Mouse (Mus musculus): ENCODE measurements around the gene Sugp1.
"Not testable (repeated sequence)": the region's sequence is repeated elsewhere in the genome, so short reads cannot be mapped to it uniquely, and the experiment has no call there.

The Sugp1 gene

DNA sequence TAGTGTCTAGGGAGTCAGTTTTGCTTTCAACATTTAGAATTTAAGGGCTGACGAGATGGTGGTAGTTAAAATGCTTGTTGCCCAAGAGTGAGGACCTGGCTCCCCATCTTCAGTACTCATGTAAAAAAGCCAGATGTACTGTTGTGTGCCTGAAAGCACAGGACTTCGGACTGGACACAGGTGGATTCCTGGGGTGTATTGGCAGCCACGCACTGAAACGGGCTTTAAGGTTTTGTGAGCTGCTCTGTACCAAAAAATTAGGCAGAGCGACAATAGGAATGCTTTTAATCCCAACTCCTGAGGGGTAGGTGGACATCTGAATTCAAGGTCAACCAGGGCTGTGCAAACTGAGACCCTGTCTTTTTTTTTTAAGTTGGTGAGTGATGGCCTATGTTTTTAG is 1.4 kb downstream of the Sugp1 start:
- DNase-seq (ENCODE audit: low spot score) = no peak

DNA sequence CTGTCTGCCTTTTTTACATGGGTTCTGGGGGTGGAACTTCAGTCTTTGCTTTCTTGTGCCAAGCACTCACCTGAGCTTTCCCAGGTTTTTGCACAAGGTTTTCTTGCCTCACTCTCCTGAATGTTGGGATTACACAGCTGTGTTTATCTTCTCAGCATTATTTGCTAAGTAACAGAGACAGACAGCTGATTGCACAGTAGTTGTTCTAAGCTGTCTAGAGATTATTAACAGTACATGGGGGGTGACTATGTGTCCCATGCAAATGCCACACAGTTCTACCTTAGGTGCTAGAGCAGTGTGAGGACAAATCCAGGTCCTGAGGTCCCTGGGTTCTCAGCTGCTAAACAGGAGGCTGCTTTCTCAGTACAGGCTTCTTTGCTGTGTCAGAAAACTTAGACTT is 7.0 kb downstream of the Sugp1 start:
- no peak for DNase-seq (ENCODE audit: low spot score)

DNA sequence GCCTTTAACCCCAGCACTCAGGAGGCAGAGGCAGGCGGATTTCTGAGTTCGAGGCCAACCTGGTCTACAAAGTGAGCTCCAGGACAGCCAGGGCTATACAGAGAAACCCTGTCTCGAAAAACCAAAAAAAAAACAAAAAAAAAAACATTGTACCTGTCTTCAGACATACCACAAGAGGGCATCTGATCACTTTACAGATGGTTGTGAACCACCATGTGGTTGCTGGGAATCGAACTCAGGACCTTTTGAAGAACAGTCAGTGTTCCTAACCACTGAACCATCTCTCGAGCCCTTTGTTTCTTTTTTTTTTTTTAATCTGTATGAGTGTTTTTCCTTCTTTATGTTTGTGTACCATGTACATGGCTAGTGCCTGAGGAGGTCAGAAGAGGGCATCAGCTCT is 7.8 kb downstream of the Sugp1 start:
- DNase-seq (ENCODE audit: low spot score) = not testable (repeated sequence)

DNA sequence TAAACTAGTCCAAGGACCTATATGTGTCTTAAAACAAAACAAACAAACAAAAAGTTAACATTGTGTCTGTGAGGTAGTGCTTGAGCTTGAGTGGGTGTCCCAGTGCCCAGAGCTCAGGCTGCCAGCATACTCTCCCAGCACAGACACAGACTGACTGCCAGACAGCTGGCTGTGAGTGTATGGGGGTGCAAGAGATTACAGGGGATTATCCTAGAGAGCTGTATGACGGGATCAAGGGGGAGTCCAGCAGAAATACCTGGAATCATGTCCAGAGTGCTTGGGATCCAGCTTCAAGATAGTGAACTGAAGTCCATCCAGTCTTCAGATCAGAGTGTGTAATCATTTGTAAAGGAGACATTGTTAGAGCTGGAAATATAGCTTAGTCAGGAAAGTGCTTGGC is 15.1 kb downstream of the Sugp1 start:
- no peak for DNase-seq (ENCODE audit: low spot score)

DNA sequence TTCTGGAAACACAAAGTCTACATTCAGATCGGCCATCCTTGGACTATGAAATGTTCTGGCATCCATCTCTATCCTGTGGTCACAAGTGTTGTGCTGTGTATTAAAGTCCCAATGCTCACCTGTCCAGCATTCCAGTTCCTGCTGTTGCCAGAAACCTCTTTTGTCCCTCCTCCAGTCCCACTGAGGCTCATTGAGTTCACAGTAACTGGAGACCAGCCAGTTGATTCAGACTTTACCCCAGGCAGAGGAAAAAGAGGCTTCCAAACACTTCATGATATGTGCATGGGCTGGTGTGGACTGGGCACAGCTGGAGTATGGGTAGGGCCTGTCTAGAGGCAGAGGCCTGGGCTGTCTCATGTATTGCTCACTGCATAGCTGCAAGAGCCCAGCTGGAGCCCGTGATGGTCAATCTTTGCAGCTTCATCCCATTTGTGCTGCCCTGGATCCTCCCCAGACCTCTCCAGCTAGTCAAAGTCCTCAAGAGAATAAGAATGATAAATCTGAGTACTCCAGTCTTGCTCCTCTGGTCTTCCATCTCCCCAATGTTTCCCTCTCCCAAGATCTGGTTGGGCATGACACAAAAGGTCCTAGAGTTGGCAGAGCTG is 29.3 kb downstream of the Sugp1 start:
- no peak for DNase-seq (ENCODE audit: low spot score)

GRCm38 (mm10) chr8:70072441-70073069 is 29.9 kb downstream of the Sugp1 start, which contains the start of gene Tm6sf2:
Gene Tm6sf2 (plus strand): TSS chr8:70072924.
- DNase-seq (ENCODE audit: low spot score) = no peak

GRCm38 (mm10) chr8:70073120-70073519 is 30.5 kb downstream of the Sugp1 start:
- DNase-seq (ENCODE audit: low spot score) = no peak

- no peak for DNase-seq (ENCODE audit: low spot score)
These were observed 31.1 kb downstream of the Sugp1 start for GRCm38 (mm10) chr8:70073682-70074081.

DNA sequence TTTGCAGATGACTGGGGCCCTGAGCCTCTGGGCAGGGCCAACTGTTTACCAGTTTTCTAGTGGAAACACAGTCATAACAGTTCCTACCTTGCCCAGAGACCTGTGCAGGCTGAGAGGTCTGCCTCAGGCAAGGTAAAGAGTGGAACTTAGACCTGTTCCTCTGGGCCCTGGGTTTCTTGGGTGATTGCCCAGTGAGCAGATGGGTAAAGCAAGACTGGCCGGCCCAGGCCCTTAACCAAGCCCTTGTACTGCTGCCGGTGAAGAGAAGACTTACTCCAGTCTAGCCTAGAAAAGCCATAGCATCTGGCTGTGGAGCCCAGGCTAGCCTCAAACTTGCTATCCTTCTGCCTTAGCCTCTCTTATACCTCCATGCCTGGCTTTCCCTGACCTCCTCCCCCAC is 39.4 kb downstream of the Sugp1 start:
- DNase-seq (ENCODE audit: low spot score) = no peak

GRCm38 (mm10) chr8:70083285-70083684 is 40.7 kb downstream of the Sugp1 start, which contains the start of gene Hapln4:
Gene Hapln4 (plus strand): TSS chr8:70083457.
- DNase-seq (ENCODE audit: low spot score) = no peak

DNA sequence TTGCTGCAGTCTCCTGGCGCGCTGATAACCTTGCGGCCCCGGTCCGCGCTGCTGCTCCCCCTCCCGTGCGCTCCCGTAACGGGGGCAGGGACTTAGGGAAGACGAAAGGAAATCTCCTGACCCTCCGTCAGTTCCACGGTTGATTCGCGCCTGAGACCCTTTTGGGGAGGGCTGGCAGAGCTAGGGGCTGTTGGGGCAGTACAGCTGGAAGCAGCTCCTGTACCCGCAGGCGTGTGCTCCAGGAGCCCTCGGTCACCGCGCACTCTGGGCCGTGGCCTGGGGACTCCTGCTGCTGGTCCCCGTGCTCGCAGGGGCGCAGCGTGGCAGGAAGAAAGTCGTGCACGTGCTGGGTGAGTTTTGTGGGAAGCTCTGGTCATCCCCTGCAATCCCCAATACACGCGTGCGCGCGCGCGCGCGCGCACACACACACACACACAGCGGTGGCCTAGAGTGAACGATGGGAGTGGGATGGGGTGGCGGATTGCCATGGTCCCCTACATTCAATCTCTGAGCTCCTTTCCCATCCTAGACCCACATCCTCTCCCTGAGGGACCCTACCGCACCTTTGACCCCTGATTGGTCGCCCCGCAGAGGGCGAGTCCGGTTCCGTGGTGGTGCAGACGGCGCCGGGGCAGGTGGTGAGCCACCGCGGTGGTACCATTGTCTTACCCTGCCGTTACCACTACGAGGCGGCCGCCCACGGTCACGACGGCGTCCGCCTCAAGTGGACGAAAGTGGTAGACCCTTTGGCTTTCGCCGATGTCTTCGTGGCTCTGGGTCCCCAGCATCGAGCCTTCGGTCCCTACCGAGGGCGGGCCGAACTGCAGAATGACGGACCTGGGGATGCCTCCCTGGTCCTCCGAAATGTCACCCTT is 41.8 kb downstream of the Sugp1 start:
- DNase-seq (ENCODE audit: low spot score) = no peak

- no peak for DNase-seq (ENCODE audit: low spot score)
These were observed 43.5 kb downstream of the Sugp1 start for GRCm38 (mm10) chr8:70086151-70086550.

DNA sequence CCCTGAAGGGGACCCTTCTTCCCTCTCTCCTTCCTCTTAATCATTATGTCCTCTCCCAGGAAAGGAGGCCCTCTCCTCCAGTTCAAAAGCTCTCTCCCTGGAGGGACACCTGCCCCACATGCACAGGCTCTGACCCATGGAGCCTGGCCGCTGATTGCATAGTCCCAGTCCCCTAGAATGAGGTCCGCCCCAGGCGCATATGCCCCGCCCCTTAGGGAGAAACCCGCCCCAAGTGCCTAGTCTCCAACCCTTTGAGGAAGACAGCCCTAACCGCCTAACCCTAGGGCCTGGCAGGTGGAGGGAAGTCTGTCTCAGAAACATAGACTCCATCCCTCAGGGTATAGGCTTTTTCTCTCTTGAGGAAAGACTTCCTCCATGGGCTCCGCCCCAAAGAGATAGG is 44.6 kb downstream of the Sugp1 start:
- DNase-seq (ENCODE audit: low spot score) = no peak

- DNase-seq (ENCODE audit: low spot score) = no peak
These were observed 45.4 kb downstream of the Sugp1 start for GRCm38 (mm10) chr8:70087836-70088650.

DNA sequence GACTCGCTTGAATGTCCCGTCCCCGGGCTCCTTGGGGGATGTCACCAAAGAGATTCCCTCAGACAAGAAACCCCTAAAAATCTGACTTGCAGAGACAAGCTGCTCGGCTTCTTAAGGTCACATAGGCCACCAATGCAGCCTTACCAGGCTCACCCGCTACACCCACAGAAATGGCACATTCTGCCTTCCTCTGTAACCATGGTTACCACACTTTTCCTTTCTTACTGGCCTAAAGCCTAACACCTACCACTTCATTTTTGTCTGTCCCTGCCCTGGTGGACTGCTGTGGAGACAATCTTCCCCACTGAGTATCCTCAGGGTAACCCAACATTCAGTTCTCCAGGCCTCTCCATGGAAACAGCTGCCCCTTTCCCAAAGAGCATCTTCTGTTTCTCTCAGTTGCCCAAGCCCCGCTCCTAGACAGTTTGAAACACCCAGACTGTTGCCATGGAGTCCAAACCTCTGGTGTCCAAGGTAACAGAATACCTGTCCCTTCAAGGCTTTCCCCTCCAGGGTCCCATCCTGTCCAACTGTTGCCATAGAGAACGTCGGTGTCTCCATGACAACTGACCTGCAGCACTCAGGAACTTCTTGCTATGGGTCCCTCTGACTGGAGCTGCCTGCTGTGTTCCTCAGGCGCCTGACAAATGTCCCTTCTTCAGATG is 46.8 kb downstream of the Sugp1 start:
- DNase-seq (ENCODE audit: low spot score) = no peak

DNA sequence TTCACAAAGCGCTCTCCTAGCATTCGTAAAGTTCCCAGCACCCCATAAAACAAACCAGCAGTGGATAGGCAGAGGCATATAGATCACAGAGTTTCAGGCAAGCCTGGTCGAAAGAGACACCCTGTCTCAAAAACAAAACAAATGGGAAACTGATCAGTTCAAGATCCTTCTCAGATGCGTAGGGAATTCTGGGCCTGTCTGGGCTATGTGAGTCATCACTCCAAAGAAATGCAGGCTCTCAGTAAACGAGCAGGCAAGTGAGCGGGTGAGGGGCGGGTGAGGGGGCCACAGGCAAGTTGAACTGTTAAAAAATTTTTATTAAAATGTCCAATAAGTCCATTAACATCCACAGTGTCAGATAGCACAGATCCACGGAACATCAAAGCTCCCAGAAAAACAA is 50.2 kb downstream of the Sugp1 start:
- no peak for DNase-seq (ENCODE audit: low spot score)

- DNase-seq (ENCODE audit: low spot score) = no peak
These were observed 56.7 kb downstream of the Sugp1 start for GRCm38 (mm10) chr8:70099276-70099675.

- no peak for DNase-seq (ENCODE audit: low spot score)
These were observed 57.6 kb downstream of the Sugp1 start for GRCm38 (mm10) chr8:70100241-70100640.

DNA sequence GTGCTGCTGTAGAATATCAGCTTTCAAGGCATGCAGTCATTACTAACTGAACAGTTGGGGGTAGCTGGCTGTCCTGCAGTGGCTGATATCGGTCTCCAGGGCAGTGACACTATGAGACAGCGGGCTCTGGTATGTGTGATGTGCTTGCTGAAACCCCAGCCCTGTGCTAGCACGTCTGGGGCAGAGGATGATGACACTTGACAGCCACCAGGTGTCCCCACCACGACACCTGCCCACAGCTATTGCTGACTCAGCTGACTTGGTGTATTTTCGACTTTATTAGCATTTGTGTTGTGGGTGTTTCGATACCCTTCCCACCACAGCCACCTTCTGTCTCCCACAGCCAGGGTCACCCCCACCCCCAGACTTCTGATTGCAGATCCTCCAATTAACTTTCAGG is 61.9 kb downstream of the Sugp1 start:
- no peak for DNase-seq (ENCODE audit: low spot score)

- no peak for DNase-seq (ENCODE audit: low spot score)
These were observed 62.3 kb downstream of the Sugp1 start for GRCm38 (mm10) chr8:70104922-70105321.

DNA sequence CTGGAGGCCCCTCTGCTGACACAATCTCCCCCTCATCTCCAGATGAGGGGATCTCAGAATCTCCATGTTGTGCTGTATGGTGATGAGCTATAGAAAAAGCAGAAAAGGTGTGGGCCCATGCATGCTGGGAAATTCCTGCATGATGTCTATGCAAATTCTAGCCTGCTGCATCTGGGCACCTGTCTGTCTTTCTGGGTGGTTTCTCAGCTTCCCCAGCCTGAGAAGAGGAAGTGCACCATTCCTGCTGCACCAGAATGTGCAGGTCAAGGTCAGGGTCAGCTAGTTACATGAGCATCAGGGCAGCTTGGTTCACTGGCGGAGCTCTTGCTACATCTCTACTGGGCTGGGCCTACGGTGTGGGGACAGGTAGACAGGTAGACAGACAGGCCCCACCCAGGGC is 67.8 kb downstream of the Sugp1 start:
- DNase-seq (ENCODE audit: low spot score) = no peak

All from ovary, postnatal 10 days (tissue).